Comparison of ENCODE assay signal across 9 mouse cellular contexts in genomic region chr13:56765284-56766032, GRCm38 (mm10). TPM values are rescaled to one million over a fixed set of nuclear protein-coding genes. Genes with fewer than 3 reads are reported as not detected.
DNase-seq lines count a peak whose midpoint lies in the region; ATAC-seq lines count a peak whose summit lies in the region.
"Had no signal": no experiment of that assay in that cellular context is flagged by ENCODE, and none has a peak within 500 bp of the region (broad histone marks: within the 10 kb centered on the region; RNA-seq: fewer than 3 reads in every experiment).

No protein-coding gene starts in this region.

- peaks cover 52% of the 10 kb centered on the region for H3K4me1 ChIP-seq in embryonic facial prominence, embryonic 10.5 days
- H3K4me1 ChIP-seq in intestine, embryonic 15.5 days (replicated peaks), result peaks cover 12% of the 10 kb centered on the region
- H3K4me1 ChIP-seq in midbrain, embryonic 16.5 days (ENCODE audit: control insufficient read depth, insufficient read depth, low read length), result peaks cover 24% of the 10 kb centered on the region
- peaks cover 8% of the 10 kb centered on the region; the same call in 1 of the 2 replicates for H3K4me1 ChIP-seq in forebrain, embryonic 11.5 days (replicated peaks; ENCODE audit: control insufficient read depth, insufficient read depth, low read length)

- H3K27me3 ChIP-seq in embryonic facial prominence, embryonic 10.5 days (replicated peaks; ENCODE audit: low read depth, poor library complexity, severe bottlenecking), result peaks cover 34% of the 10 kb centered on the region
- H3K27me3 ChIP-seq in intestine, embryonic 15.5 days (replicated peaks), result 0 out of 2 replicates have a peak, but pooled peaks cover 4% of the 10 kb centered on the region
- H3K27me3 ChIP-seq in midbrain, embryonic 16.5 days (ENCODE audit: control insufficient read depth, insufficient read depth, low read depth, low read length), result no peaks in the 10 kb centered on the region
- H3K27me3 ChIP-seq in forebrain, embryonic 11.5 days (ENCODE audit: control insufficient read depth, insufficient read depth, low read length), result no peaks in the 10 kb centered on the region

- peak overlapping the region; percentile 73 for H3K27ac ChIP-seq in embryonic facial prominence, embryonic 10.5 days (replicated peaks)
- no peak overlapping the region for H3K27ac ChIP-seq in intestine, embryonic 15.5 days
- H3K27ac ChIP-seq in midbrain, embryonic 16.5 days (ENCODE audit: low read length), result no peak overlapping the region
- no peak overlapping the region for H3K27ac ChIP-seq in forebrain, embryonic 11.5 days (ENCODE audit: low read depth, low read length)

- WGBS in embryonic facial prominence, embryonic 10.5 days, result 54% methylated on average over 25 of the region's 25 CpGs
- 39% methylated on average over 25 of the region's 25 CpGs for WGBS in intestine, embryonic 15.5 days
- WGBS in midbrain, embryonic 16.5 days, result 53% methylated on average over 25 of the region's 25 CpGs
- WGBS in forebrain, embryonic 11.5 days, result 59% methylated on average over 25 of the region's 25 CpGs

- peak; percentile 32 for DNase-seq in kidney, postnatal 10 days
- no peak for DNase-seq in kidney, postnatal 14 days
- peak; percentile 59 for DNase-seq in embryonic facial prominence, embryonic 10.5 days (ENCODE audit: low spot score)
- no peak for DNase-seq in spleen, postnatal 14 days (ENCODE audit: low spot score in 2 of 2)
- no peak for DNase-seq in forebrain, embryonic 11.5 days (ENCODE audit: low spot score)
- no peak for DNase-seq in layer of hippocampus, adult 8-10 months (ENCODE audit: low spot score in 2 of 2)

- peak; percentile 39; the same call in 1 of the 2 replicates for ATAC-seq in intestine, embryonic 15.5 days
- ATAC-seq in midbrain, embryonic 16.5 days, result no peak
- ATAC-seq in forebrain, embryonic 11.5 days (replicated peaks; ENCODE audit: low FRiP score), result no peak

- no peaks in the 10 kb centered on the region for H3K9me3 ChIP-seq in embryonic facial prominence, embryonic 10.5 days
- H3K9me3 ChIP-seq in intestine, embryonic 15.5 days, result no peaks in the 10 kb centered on the region
- H3K9me3 ChIP-seq in midbrain, embryonic 16.5 days (replicated peaks; ENCODE audit: control insufficient read depth, low read length, poor library complexity, severe bottlenecking), result no peaks in the 10 kb centered on the region
- no peaks in the 10 kb centered on the region for H3K9me3 ChIP-seq in forebrain, embryonic 11.5 days (ENCODE audit: control insufficient read depth, low read length)

- no peaks in the 10 kb centered on the region for H3K36me3 ChIP-seq in embryonic facial prominence, embryonic 10.5 days (replicated peaks)
- H3K36me3 ChIP-seq in intestine, embryonic 15.5 days, result no peaks in the 10 kb centered on the region
- no peaks in the 10 kb centered on the region for H3K36me3 ChIP-seq in midbrain, embryonic 16.5 days (ENCODE audit: control insufficient read depth, insufficient read depth, low read length)
- H3K36me3 ChIP-seq in forebrain, embryonic 11.5 days (ENCODE audit: control insufficient read depth, insufficient read depth, low read length), result no peaks in the 10 kb centered on the region

- H3K4me2 ChIP-seq in intestine, embryonic 15.5 days (replicated peaks), result peak overlapping the region; percentile 48
- H3K4me2 ChIP-seq in midbrain, embryonic 16.5 days (ENCODE audit: low read length), result no peak overlapping the region
- no peak overlapping the region for H3K4me2 ChIP-seq in forebrain, embryonic 11.5 days (ENCODE audit: low read depth, low read length, severe bottlenecking)

- H3K4me3 ChIP-seq in embryonic facial prominence, embryonic 10.5 days, result peak overlapping the region; percentile 25; the same call in 1 of the 2 replicates
- H3K4me3 ChIP-seq in intestine, embryonic 15.5 days (replicated peaks), result 0 out of 2 replicates have a peak overlapping the region, but pooled peaks have one; percentile 7
- no peak overlapping the region for H3K4me3 ChIP-seq in midbrain, embryonic 16.5 days (ENCODE audit: low read depth, low read length)
- H3K4me3 ChIP-seq in forebrain, embryonic 11.5 days (ENCODE audit: low read depth, low read length), result no peak overlapping the region

- no peak overlapping the region for H3K9ac ChIP-seq in intestine, embryonic 15.5 days
- peak overlapping the region; percentile 15; the same call in 1 of the 2 replicates for H3K9ac ChIP-seq in midbrain, embryonic 16.5 days (ENCODE audit: low read depth, low read length)
- H3K9ac ChIP-seq in forebrain, embryonic 11.5 days (ENCODE audit: low read length), result no peak overlapping the region

RNA-seq across cellular contexts. Expression of gene Gm45623, which starts 11.8 kb away (rescaled TPM):
- 0.24 and 0.26 TPM in 2 replicates for polyA plus RNA-seq in embryonic facial prominence, embryonic 10.5 days (2016; fragmentation: Nextera tagmentation; extraction: Ambion mirVana)
- 0.50 and 1.00 TPM in 2 replicates for polyA plus RNA-seq in intestine, embryonic 15.5 days (2015; fragmentation: Nextera tagmentation; extraction: Ambion mirVana)
- polyA plus RNA-seq in midbrain, embryonic 16.5 days (2015; fragmentation: Nextera tagmentation; extraction: Ambion mirVana), result 3.0 and 4.5 TPM in 2 replicates
- polyA plus RNA-seq in forebrain, embryonic 11.5 days (2014; fragmentation: Nextera tagmentation; extraction: Ambion mirVana), result not detected in 2 replicates
- 1 to 10 TPM; 1.1 to 1.4 (median 1.2) TPM for total RNA-seq in layer of hippocampus, adult 8-10 months (2022)
- total RNA-seq: neutrophil, adult 5-6 weeks had no signal

Comparison
In these comparisons a context has a peak if more than half of its experiments do, and no peak if none do; other contexts are left out.
1. DNase-seq: peak in kidney, postnatal 10 days (single experiment) and embryonic facial prominence, embryonic 10.5 days (single experiment); none in kidney, postnatal 14 days (single experiment), spleen, postnatal 14 days (0 of 2), forebrain, embryonic 11.5 days (single experiment) and layer of hippocampus, adult 8-10 months (0 of 2).
2. H3K4me3 ChIP-seq: peak in embryonic facial prominence, embryonic 10.5 days (single experiment) and intestine, embryonic 15.5 days (single experiment); none in midbrain, embryonic 16.5 days (single experiment) and forebrain, embryonic 11.5 days (single experiment).